Mouse (Mus musculus) fat pad, adult 2 months (tissue): Measurements from ENCODE around the gene Depdc1a.
"Not testable (repeated sequence)": the region's sequence is repeated elsewhere in the genome, so short reads cannot be mapped to it uniquely, and the experiment has no call there.

Experiments used
- DNase-seq: peaks from one replicate; pipeline ENCODE4 v3.0.0-alpha.2; 2011; ENCODE audit warnings: low read depth, low spot score; ENCODE audit errors: extremely low read depth

The Depdc1a gene

DNA sequence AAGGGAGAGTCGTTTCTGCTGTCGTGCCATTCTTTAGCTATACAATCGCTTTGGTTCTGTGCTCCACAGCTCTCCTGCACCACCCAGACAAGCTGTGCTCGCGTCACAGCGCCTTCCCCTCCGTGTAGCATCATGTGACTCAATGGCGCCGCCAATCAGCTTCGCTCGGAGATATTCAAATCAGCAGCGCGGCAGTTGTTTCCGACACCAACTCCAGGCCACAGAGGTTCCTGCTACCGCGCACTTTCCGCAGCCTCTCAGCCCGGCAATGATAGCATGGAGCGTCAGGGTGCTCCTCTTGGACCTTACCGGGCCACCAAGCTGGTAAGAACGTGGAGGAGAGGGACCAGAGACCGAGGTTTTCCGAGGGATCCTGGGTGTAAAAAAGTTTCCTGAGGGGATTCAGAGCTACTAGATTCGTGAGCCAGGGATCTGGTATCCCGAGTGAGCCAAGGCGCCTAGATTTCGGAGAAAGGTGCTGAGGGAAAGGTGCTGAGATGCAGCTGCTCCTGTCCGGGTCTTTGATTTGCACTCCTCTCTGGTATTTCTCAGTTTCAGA, at the start of gene Depdc1a:
TSS of gene Depdc1a (plus strand) at position 191 of the 559 bp plus-strand sequence.
- peak; percentile 45 for DNase-seq

DNA sequence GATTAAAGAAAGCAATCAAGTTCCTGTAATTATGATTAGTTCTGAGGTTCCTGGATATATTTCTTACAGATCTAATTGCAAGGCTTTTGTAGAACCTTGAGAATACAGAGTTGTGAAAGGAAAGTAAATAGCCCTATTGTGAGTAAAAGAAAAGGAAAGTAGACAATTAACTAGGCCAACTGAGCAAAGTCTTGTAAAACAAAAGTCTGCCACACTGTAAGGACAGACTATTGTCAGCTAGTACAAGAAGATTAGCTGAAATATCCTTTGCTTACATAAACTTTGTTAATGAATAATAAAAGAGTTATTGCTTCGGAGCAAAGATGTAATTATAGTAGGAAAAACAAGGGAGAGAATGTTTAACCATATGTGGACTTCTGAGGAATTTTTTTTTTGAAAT, 25.2 kb upstream of the Depdc1a start:
- DNase-seq = no peak

DNA sequence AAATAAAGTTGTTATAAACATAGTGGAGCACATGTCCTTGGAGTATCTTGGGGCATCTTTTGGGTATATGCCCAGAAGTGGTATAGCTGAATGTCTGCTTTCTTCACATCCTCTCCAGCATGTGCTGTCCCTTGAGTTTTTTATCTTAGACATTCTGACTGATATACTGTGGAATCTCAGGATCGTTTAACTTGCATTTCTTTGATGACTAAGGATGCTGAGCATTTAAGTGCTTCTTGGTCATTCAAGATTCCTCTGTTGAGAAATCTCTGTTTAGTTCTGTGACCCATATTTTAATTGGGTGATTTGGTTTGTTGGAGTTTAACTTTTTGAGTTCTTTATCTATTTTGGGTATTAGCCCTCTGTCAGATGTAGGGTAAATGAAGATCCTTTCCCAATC, 19.8 kb upstream of the Depdc1a start:
- DNase-seq = no peak

DNA sequence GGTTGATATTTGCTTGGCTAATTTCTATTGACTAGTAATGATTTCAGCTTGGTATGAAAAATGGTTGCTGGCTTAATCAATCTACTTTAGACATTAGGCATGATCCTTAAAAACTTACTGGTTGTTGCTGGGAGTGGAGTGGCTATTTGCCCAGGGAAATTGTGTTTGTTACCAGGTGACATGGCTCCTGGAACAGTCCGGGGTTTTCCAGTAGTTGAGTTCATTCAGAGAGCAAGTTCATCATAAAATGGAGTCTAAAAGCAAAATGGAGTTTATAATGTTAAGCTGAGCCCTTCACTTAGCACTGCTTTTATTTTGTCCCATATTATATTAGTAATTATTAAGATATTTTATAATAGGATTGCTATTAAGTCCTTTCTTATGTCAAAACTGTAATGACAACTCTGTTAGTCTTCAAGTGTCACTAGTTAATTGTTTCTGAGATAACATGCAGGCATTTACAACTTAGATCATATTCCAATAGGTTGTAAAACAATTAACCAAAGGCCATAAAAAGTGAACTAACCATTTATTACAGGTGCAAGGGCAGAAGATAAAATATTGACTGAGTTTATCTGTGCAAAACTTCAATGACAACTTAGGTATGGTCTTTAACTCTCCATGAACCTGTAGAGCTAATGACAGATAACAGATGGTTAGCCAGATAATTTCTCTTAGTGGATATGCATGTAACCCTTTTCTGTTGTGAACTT, 17.8 kb upstream of the Depdc1a start:
- DNase-seq = no peak

DNA sequence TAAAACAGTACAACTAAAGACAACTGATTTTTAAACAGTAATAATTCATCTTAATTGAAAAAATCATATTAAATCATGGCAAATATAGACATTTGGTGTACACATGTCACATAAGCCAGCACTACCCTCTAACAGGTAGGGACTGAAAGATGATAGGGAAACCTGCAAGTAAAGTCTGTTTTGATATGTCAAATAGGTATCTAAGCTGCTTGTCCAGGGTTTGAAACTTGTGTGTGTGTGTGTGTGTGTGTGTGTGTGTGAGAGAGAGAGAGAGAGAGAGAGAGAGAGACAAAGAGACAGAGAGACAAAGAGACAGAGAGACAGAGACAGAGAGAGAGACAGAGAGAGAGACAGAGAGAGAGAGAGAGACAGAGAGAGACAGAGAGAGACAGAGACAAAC, 524 bp upstream of the Depdc1a start:
- DNase-seq = not testable (repeated sequence)

DNA sequence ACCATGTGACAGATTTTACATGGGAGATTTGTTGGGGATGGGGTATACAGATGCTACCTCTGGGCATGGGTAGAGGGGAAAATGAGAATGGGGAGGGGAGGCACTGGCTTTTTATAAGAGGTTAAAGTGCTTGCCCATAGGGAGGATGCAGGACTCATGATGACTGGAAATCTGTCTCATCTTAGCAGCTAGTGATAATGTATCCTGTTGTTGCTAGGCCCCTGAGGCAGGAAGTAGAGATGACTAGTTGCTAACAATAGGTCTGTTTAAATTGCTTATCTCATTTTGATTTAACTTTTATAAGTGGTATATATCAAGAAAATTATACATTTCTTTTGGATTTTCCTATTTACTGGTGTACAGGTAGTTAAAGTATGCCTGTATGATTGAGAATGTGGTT, 13.7 kb downstream of the Depdc1a start:
- no peak for DNase-seq

DNA sequence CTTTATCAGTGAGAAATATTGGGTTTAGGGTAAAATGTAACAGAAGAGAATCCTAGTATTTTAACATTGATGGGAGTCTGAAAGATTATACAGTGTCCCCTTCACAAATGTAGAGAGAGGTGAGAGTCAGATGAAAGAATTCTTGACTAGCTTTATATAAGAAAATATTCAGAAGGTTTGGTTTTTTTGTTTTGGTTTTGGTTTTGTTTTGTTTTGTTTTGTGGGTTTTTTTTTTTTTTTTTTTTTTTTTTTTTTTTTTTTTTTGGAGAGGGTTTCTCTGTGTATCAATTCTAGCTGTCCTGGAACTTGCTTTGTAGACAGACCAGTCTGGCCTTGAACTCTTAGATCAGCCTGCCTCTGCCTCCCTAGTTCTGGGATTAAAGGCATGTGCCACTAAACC, 33.3 kb downstream of the Depdc1a start:
- no peak for DNase-seq

DNA sequence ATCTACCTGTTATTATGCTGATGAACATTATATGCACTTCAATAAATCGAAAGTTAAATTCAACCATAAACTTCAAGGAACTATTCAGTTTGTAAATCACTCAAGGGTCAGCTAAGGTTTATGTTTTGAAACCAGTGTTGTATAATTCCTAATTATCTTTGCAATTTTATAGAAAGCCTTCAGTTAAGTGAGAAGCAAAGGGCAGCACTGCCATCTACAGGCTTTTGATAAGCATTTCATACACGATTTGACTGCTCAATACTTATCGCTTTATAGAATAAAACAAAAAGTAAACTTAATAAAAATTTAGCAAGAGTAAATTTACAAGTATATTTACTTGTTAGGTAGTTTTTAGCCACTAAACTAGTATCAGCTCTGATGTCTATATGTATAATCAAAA, 53.1 kb downstream of the Depdc1a start:
- no peak for DNase-seq

DNA sequence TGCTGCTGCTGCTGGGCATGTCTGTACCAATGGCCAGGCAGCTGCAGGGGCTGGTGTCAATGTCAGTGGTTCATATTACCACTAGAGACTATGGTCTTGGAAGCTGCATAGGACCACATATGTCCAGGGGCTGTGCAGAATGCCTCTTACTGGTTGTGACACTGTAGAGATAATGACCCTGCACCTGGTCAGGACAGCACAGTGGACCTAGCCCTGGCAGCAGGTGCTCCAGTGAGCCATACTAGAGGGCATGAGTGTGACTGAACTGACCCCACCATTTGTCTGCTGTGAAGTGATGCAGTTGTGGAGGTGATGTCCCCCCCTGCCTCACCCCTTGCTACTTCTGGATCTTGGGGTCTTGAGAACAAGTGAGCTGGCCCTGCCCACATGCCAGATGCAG, 55.0 kb downstream of the Depdc1a start:
- DNase-seq = no peak
